Mouse (Mus musculus): ENCODE data around the gene Cyp27a1. TPM values are rescaled to one million over a fixed set of nuclear protein-coding genes. Genes with fewer than 3 reads are reported as not detected.

The Cyp27a1 gene
- polyA plus RNA-seq, 1 experiment = 2.1 TPM

DNA sequence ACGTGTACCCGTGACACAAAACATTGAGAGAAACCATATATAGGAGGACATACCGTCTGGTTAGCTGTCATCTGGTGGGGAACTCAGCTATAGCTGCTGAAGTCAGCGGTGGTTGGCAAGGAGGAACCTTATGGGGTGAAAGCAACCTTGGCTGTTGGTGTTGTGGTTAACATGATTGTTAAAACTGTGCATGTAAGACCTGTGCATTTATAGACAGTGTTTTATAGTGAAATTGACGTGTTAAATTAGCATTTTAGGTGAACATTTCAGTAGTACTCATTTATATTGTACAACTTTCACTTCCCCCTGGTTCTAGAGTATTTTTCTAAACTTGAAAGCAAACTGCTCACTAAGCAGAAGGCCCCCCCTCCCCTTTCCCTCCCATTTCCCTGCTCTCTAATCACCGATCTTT, 11.2 kb upstream of the Cyp27a1 start:
- no peak for DNase-seq (ENCODE audit: low read depth)
- TF ChIP-seq POLR2A (IDR thresholded peaks at IDR 0.05; ENCODE audit: borderline replicate concordance, extremely low read depth, insufficient read depth, insufficient read length, poor library complexity, severe bottlenecking) (no peak), CTCF (IDR thresholded peaks at IDR 0.05; ENCODE audit: borderline replicate concordance, extremely low read depth, insufficient read depth, insufficient read length) (no peak)

DNA sequence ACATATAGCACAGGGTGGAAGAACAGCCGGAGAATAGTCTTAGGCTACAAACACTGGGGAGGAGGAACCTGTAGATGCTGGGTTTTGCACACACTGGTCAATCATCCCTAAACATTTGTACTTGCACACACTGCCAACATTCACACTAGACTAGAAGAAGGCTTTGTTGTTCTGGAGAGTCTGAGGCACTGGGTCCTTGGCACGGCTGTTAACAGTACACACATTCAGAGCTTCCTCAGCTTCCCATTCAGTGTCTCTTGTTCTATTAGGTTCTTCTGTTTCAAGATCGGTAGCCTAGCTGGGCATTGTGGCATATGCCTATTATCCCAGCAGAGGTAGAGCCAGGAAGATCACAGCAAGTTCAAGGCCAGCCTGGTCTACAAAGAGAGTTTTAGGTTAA, 9.2 kb upstream of the Cyp27a1 start:
- TF ChIP-seq CTCF (IDR thresholded peaks at IDR 0.05; ENCODE audit: borderline replicate concordance, extremely low read depth, insufficient read depth, insufficient read length) (no peak), POLR2A (IDR thresholded peaks at IDR 0.05; ENCODE audit: borderline replicate concordance, extremely low read depth, insufficient read depth, insufficient read length, poor library complexity, severe bottlenecking) (no peak)
- no peak for DNase-seq (ENCODE audit: low read depth)

DNA sequence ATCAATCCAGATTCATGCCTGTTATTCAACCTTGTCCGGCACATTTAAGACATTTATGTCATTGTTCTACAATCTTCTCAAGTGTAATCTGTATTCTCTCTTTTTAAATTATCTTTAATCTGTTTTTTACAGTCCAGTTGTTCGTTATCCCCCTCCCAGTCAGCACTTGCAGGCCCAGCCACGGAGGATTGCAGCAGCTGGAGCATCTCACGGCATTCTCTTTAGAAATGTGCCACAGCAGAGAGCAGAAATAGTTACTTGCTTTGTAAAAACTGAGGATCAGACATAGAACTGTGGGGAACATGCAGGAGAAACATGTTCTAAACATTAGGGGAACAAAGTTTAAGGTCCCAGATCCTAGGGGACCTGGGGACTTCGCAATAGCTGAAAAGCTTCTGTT, 8.4 kb upstream of the Cyp27a1 start:
- TF ChIP-seq CTCF (IDR thresholded peaks at IDR 0.05; ENCODE audit: borderline replicate concordance, extremely low read depth, insufficient read depth, insufficient read length) = no peak
- no peak for TF ChIP-seq POLR2A (IDR thresholded peaks at IDR 0.05; ENCODE audit: borderline replicate concordance, extremely low read depth, insufficient read depth, insufficient read length, poor library complexity, severe bottlenecking)
- no peak for DNase-seq (ENCODE audit: low read depth)

DNA sequence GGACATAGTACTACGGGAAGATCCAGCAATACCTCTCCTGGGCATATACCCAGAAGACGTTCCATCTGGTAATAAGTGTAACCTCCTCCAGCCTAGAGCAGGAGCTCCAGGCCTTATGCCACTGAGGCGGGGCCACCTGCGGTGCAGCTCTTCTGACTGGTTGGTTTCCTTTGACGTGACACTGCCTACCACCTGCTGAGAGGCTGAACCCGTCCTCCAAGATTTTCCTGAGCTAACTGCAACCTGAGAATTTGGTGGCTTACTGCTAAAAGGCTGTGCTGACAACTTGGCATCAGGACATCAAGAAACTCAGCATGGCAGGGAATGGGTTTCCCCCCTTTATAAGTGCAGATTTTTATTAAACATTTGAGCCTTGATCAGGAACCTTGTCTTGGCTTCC, 3.8 kb upstream of the Cyp27a1 start:
- no peak for DNase-seq (ENCODE audit: low read depth)
- no peak for TF ChIP-seq CTCF (IDR thresholded peaks at IDR 0.05; ENCODE audit: borderline replicate concordance, extremely low read depth, insufficient read depth, insufficient read length)
- TF ChIP-seq POLR2A (IDR thresholded peaks at IDR 0.05; ENCODE audit: borderline replicate concordance, extremely low read depth, insufficient read depth, insufficient read length, poor library complexity, severe bottlenecking) = no peak

DNA sequence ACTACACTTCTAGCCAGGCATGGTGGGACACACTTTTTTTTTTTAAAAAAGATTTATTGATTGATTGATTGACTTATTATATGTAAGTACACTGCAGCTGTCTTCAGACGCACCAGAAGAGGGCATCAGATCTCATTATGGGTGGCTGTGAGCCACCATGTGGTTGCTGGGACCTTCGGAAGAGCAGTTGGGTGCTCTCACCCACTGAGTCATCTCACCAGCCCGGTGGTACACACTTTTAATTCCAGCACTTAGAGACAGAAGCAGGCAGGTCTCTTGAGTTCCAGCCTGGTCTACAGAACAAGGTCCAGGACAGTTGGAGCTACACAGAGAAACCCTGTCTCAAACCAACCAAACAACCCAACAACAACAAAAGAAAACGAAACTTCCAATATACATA, 1.3 kb upstream of the Cyp27a1 start:
- TF ChIP-seq POLR2A (IDR thresholded peaks at IDR 0.05; ENCODE audit: borderline replicate concordance, extremely low read depth, insufficient read depth, insufficient read length, poor library complexity, severe bottlenecking) (no peak), CTCF (IDR thresholded peaks at IDR 0.05; ENCODE audit: borderline replicate concordance, extremely low read depth, insufficient read depth, insufficient read length) (no peak)
- no peak for DNase-seq (ENCODE audit: low read depth)

DNA sequence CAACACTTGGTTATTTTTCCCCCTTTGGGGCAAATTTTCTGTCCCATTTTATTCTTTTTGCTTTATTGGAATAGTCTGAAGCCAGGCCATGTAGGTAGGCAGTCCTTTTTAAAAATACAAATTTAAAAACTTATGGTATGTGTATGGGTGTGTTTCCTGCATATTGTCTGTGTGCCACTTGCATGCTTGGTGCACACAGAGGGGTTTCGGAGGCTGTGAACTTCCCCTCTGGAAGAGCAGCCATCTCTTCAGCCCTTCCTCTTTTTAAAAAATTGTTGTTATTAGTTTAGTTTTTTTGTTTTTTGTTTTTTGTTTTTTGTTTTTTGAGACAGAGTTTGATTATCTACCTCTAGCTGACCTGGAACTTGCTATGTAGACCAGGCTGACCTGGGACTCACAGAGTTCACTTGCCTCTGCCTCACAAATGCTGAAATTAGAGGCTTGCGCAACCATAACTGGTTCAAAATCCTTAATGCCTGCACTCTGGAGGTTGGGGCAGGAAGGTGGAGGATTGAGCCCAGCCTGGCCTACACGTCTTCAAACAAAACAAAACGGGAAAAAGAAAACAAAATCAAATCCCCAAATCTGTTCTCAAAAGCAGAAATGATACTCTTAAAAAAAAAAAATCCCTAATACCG, 794 bp upstream of the Cyp27a1 start:
- TF ChIP-seq CTCF (IDR thresholded peaks at IDR 0.05; ENCODE audit: borderline replicate concordance, extremely low read depth, insufficient read depth, insufficient read length) = no peak
- TF ChIP-seq POLR2A (IDR thresholded peaks at IDR 0.05; ENCODE audit: borderline replicate concordance, extremely low read depth, insufficient read depth, insufficient read length, poor library complexity, severe bottlenecking) = no peak
- no peak for DNase-seq (ENCODE audit: low read depth)

DNA sequence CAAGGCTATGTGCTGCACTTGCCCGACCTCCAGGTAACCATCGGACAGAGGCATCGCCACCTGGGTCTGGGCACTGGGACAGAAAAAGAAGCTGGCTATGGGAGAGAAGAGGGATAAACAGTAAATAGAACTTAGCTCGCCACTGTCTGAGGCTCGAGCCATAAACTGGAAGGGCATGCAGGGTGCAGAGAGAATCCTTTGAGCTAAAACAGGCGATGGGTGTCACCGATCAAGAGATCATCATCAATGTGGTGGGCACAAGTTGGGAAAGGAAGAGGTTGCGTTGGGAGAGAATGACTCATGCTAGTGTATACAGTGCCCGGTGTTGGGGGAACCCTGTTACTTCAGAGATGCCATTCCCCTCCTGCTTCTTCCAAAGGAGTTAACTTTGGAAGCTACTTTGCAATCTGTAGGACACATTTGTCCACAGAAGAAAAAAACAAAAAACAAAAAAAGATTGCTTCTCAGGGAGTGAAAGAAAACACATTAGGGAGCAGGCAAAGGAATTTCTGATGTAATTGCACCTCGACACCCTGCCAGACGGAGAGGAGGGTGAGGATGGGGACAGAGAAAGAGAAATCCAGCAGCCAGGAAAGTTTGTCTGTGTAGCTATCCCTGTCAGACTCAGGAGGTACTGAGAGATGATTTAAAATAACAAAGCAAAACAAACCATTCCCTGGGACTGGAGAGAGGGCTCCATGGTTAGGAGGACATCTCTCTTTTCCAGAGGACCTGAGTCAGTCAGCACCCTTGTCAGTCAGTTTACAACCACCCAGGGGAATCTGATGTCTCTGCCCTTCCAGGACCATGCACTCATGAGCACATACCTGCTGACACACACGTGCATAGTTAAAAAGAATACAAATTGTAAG, 721 bp downstream of the Cyp27a1 start:
- TF ChIP-seq POLR2A (IDR thresholded peaks at IDR 0.05; ENCODE audit: borderline replicate concordance, extremely low read depth, insufficient read depth, insufficient read length, poor library complexity, severe bottlenecking) (no peak), CTCF (IDR thresholded peaks at IDR 0.05; ENCODE audit: borderline replicate concordance, extremely low read depth, insufficient read depth, insufficient read length) (no peak)
- no peak for DNase-seq (ENCODE audit: low read depth)

DNA sequence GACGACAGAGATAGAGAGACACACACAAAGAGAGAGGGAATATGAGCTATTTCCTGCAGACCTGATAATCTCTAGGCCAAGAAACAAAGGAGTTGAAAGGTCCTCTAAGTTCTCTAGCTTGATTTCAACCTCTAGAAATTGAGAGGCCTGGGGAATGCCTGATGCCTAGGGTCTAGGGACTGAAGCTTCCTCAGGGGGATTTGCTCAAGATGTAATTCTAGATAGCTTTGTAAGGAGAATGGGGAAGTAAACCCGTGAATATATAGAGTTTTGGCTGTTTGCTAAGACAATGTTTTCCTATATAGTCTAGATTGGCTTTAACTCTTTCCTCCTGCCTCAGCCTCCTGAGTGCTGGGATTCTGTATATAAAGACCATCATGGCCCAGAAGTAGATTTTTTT, 1.6 kb downstream of the Cyp27a1 start:
- DNase-seq (ENCODE audit: low read depth) = no peak
- TF ChIP-seq POLR2A (IDR thresholded peaks at IDR 0.05; ENCODE audit: borderline replicate concordance, extremely low read depth, insufficient read depth, insufficient read length, poor library complexity, severe bottlenecking) (no peak), CTCF (IDR thresholded peaks at IDR 0.05; ENCODE audit: borderline replicate concordance, extremely low read depth, insufficient read depth, insufficient read length) (no peak)

DNA sequence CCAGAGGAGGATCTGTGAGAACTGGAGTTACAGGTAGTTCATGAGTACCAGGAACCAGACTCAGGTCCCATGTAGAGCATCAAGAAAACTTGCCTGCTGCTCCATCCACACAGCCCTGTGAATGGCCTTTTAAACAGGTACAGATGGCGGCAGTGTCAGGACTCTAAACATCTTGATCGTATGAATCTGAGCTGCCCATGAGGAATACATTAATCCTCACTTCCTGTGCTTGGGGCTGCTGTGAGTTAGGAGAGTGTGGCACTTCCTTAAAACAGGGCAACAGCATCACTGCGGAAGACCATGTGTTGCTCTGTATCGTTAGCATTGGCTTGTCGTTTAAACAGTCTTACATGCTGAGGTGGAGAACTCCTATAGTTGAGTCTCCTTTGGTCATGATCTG, 2.1 kb downstream of the Cyp27a1 start:
- TF ChIP-seq CTCF (IDR thresholded peaks at IDR 0.05; ENCODE audit: borderline replicate concordance, extremely low read depth, insufficient read depth, insufficient read length) (no peak), POLR2A (IDR thresholded peaks at IDR 0.05; ENCODE audit: borderline replicate concordance, extremely low read depth, insufficient read depth, insufficient read length, poor library complexity, severe bottlenecking) (no peak)
- DNase-seq (ENCODE audit: low read depth) = no peak

DNA sequence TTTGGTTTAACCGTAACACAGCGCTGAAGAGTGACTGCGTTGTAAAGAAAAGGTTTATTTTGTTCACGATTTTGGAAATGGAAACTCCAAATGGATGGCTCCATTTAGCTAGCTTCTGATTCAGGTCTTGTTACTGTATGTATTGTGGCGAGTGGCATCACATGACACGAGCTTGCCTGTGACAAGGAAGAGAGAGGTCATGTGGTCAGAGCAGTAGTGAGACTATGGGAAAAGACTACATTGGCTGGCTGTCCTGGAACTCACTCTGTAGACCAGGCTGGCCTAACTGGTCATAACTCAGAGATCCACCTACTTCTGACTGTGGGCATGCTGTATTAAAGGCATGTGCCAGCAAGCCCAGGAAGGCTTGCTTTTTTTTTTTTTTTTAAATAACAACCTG, 2.5 kb downstream of the Cyp27a1 start:
- TF ChIP-seq CTCF (IDR thresholded peaks at IDR 0.05; ENCODE audit: borderline replicate concordance, extremely low read depth, insufficient read depth, insufficient read length) (no peak), POLR2A (IDR thresholded peaks at IDR 0.05; ENCODE audit: borderline replicate concordance, extremely low read depth, insufficient read depth, insufficient read length, poor library complexity, severe bottlenecking) (no peak)
- no peak for DNase-seq (ENCODE audit: low read depth)

DNA sequence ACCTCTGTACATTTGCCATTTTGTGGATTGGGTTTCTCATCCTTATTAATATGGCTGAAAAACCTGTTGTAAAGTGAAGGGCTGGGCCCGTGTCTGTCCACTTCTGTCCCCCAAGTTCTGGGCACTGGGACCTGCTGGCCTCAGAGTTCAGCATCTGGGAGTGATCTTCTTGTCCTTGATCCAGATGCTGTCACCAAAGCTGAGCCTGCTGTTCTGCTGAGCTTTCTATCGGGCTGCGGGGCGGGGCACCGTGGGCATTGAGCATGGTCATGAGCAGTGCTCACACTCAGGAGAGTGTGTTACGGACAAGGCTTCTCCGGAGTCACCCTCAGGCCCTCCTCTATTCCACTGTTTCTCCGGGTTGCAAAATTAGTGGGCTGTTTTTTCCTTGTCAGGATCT, 4.7 kb downstream of the Cyp27a1 start:
- no peak for DNase-seq (ENCODE audit: low read depth)
- TF ChIP-seq POLR2A (IDR thresholded peaks at IDR 0.05; ENCODE audit: borderline replicate concordance, extremely low read depth, insufficient read depth, insufficient read length, poor library complexity, severe bottlenecking) = no peak
- no peak for TF ChIP-seq CTCF (IDR thresholded peaks at IDR 0.05; ENCODE audit: borderline replicate concordance, extremely low read depth, insufficient read depth, insufficient read length)

DNA sequence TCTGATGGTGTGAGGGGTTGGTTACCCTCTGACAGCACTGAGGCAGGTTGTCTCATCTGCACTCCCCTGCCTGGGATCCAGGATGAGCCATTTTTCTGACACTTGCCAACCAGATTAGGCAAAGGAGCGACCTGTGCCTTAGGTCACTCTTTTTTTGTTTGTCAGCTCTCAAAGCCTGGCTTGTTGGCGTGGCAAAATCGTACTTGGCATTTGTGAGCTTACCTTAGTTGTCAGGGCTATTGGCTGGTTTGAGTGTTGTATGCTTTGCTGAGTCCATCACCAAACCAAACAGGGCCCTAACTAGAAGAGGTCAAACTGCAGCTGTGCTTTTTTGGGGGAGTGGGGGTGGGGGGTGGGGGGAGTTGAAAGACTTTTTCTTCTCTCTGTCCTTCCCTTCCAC, 5.9 kb downstream of the Cyp27a1 start:
- no peak for DNase-seq (ENCODE audit: low read depth)
- TF ChIP-seq CTCF (IDR thresholded peaks at IDR 0.05; ENCODE audit: borderline replicate concordance, extremely low read depth, insufficient read depth, insufficient read length) = no peak
- no peak for TF ChIP-seq POLR2A (IDR thresholded peaks at IDR 0.05; ENCODE audit: borderline replicate concordance, extremely low read depth, insufficient read depth, insufficient read length, poor library complexity, severe bottlenecking)
